Mouse (Mus musculus): ENCODE measurements around the gene Tmc6.
A peak's percentile ranks its signal among the peaks of the same experiment; 100 is the strongest.

Gene Tmc6

DNA sequence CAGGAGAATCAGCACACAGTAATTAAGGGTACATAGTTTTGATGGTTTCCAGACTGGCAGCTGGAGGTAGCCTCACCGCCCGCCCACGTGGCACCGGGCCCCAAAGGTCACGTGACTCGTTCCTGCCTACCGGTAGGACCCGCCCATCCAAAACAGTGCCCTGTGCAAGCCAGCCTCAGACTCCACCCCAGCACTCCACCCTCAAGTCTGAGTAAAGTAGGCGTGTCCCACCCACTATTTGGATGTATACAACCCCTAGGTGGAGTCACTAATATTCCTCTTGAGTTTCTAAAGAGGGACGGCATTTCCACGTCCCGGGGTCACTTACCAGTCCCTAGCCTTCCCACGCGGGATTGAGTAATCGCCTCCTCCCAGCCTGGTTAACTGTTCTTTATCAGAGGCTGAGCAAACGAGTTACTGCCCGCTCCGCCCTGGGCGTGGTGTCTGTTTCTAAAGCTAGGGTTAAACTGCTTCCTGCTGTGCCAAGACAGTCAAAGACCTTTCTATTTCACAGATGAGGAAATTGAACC is 1.4 kb downstream of the Tmc6 start:
- DNase-seq: peak; percentile 89 to 95

- DNase-seq: no peak
Observed at GRCm38 (mm10) chr11:117780199-117780515, 1.8 kb downstream of the Tmc6 start.

DNA sequence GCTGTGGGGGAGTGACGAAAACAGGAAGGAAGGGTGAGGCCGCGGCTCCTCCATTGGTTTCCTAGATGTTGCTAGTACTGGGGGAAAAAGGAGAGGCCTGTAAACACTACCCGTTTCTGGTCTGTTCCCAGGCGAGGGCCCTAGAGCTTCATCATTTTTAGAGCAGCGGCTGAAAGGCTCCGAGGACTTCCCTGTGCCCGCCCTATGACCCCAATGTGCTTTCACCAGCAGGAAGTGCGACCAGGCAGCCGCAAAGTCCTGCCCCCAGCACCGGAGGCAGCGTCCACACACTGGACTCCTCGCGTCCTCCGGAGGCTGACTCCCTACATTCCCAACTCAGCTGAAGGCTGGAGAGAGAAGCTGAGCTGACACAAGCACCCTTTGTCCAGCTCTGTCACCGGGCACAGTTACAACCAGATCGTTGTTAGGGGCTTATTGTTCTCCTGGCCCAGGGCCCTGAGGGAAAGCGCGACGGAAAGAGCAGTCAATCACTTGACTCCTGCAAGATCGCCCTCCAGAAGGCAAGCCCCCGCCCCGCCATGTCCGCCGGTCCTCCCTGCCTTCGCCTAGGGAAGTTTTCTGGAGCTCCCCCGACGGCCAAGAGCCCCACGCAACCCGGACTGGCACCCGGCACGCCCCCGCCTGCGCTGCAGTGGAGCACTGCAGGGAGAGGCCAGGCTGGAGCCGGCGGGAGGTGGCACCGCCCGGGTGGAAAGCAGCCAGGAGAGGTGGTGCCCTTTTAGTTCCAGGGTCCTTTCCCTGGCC is 2.4 kb downstream of the Tmc6 start:
- DNase-seq: peak; percentile 79 to 88

DNA sequence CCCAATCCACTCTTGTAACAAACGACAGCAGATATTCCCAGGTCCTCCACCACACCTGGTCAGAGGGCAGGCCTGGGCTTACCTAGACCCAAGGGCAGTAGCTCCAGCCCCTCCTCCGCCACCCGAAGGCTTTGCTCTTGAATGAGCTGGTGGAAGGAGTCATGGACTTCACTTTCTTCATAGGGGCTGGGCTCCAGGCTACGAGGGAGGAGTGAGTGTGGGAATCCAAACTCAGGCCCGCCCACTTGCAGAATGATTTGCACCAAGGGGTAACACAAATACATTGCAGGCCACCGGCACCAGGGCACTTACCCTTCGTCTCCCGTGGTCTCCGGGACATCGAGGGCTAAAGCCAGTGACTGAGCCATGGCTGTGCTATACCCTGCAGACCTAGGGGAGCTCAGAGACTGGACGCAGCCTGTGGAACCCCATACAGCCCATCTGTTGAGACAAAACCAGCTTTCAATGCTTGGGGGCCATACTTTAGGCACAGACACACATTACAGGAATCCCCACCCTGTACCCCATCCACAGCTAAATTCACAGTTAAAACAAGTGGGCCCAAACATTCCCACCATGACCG is 3.1 kb downstream of the Tmc6 start:
- DNase-seq: peak; percentile 71 to 83

- DNase-seq: no peak
Observed at GRCm38 (mm10) chr11:117778031-117778430, 4.0 kb downstream of the Tmc6 start.

DNA sequence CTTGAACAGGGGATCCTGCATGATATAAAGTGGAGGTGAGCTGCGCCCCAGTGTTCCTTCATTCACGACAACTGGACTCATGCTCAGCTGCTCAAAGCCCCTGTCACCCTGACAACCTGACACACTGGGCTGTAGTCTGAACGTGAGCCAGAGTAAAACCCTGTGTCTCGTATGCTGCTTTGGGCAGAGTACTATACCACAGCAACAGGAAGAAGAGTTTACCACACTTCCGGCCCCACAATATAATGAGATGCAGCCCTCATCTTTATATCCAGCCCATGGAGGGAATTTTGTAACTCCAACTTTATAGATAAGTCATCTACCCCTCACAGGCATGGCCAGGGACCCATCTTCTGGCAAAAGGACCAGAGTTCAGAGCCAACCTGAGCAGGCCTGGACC is 4.9 kb downstream of the Tmc6 start:
- DNase-seq: no peak

DNA sequence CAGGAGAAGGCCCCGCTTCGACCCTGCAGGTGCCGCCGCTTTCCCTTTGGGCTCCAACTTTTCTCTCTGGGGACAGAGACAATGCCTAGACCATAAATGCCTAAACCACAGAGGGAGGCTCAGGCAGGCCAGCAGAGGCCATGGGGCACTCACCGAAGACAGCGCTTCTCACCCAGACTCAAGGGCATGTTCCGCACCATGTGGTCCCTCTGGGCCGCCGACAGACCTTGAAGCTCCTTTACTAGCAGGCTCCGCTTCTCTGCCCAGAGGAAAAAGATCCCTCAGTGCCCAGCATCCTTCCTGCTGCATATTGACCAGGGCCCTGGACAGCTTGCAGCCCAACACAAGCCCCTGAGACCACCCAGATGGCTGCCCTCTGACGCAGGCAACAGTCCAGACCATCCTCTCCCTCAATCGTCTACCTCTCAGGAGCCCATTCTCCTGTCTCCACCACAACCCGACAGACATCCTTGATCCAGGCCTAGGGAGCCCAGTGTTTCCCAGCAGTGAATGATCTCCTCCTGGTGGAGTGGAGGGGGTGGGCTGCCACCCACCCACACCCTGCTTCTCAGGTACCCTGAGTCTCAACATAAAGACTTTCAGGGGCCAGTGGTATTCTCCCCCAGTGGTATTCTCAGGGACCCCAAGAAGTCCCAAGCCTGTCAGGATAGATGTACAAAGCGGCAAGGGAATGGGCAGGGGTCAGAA is 5.8 kb downstream of the Tmc6 start:
- DNase-seq: no peak

DNA sequence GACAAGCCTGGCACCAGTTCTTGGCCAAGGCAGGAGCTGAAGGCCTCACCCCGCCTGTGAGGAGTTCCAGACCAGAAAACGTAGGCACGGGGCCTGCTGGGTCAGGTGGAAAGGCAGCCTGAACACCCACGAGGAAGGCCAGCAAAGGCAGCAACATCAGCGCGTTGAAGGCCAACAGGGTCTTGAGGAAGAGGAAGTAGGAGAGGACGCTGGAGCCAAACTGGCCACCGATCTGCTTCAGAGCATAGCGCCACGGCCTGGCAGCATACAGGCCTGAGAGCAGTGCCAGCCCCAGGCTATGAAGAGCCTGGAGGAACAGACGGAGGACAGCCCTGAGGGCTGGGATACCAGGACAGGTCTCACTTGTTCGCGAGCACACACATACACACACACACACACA is 6.5 kb downstream of the Tmc6 start:
- DNase-seq: no peak

DNA sequence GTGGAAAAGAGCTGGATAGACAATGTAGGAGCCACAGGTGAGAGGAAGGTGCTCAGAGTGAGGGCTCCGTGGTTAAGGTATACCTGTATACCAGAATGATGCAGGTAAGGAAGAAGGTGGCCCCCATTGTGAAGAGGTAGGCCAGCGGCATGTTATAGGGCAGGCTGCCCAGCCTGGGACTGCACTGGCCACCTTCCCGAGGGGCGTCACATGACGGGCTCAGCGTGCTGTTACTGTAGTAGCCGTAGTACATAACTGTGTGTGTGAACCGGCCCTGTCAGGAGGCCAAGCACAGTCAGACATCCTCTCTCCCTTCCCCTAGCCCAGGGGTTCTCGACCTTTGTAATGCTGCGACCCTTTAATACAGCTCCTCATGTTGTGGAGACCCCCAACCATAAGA is 7.1 kb downstream of the Tmc6 start:
- DNase-seq: no peak

DNA sequence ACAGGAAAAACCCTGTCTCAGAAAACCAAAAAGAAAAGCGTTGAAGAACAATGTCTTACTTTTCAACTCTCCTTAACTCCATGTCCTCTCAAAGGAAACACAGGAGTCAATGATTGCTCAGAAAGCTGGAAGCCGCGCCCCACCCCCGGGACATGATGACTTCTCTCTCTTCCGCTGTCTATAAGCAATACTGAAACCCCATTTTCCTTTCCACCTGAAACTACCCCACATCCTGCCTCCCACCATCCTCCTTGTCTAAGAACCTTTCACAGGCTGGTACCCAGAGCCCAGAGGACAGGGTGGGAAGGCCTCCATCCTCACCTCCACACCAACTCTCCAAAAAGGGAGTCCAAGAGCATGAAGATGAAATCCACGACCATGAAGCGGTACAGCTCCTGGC is 9.6 kb downstream of the Tmc6 start:
- DNase-seq: no peak

DNA sequence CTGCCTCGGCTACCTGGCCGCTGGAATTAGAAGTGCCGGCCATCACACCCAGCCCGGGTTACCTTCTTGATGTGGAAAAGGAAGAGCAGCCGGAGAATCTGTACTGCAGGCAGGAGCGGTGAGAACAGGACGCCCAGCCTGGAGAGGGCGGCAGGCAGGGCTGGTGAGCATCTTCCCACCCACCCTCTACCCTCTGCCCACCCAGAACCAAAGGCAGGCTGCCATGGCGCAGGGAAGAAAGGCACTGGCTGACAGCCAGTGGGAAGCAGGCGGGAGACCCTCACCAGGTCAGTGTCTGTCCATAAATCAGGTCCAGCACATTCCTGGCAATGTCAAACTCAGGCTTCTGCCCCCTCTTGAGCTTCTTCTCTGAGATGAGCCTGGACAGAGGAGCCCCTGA is 11.6 kb downstream of the Tmc6 start:
- no peak for DNase-seq

DNA sequence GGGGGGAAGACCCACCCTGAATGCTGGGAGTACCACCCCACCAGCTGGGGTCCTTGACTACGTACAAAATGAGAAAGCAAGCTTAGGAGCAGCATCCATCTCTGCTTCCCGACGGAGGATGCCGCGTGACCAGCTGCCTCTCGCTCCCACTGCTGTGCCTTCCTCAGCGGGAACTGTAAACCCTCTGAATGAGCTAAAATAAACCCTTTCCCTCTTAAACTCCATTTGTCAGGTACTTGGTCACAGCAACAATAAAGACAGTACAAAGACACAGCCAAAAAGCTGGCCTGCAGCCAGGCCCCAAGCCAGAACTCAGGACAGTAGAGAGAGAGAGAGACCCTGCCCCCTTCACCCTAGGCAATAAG is 12.3 kb downstream of the Tmc6 start:
- no peak for DNase-seq

GRCm38 (mm10) chr11:117768725-117769682 is 13.0 kb downstream of the Tmc6 start:
- peak in 1 of 2 experiments; percentile 38 for DNase-seq

- DNase-seq: no peak
Observed at GRCm38 (mm10) chr11:117766275-117766674, 15.7 kb downstream of the Tmc6 start.

DNA sequence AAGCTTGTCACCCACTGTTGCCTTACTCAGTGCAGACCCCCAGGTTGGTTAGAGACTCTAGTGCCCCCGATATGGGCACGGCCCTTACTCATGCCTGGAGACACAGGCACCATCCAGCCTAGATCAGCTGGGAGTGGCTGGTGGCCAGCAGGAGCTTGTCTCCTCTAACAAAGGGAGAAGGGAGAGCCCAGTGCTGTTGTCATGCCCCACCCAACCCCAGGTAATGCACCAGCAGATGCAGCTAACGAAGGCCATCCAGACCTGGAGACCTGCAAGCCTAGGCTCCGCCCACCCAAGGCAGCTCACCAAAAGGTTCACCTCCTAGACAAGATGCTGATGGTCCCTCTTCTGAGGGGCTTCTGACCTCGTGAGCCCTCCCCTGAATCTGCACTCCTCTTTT is 16.6 kb downstream of the Tmc6 start:
- no peak for DNase-seq

DNA sequence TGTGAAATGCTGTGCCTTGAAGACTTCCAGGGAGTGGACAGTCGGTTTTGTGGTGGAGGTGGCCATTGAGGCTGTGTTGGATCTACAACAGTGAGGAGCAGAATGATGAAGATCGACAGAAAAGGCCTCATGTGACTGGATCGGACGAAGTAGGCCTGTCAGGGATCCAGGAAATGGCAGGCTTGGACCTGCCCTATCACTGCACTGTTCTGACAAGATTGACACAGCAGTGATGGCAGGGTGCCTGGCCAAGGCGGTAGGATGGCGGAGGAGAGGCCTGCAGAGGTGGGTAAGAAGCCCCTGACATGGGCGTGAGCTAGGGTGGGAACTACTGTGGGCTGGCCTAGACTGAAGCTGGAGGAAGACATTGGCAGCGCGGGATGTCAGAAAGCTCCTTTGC is 17.7 kb downstream of the Tmc6 start:
- DNase-seq: no peak

- no peak for DNase-seq
Observed at GRCm38 (mm10) chr11:117762246-117762645, 19.8 kb downstream of the Tmc6 start.

GRCm38 (mm10) chr11:117761801-117762200 is 20.2 kb downstream of the Tmc6 start:
- DNase-seq: no peak

GRCm38 (mm10) chr11:117760374-117761119 is 21.5 kb downstream of the Tmc6 start:
- DNase-seq: peak; percentile 54 to 71

DNA sequence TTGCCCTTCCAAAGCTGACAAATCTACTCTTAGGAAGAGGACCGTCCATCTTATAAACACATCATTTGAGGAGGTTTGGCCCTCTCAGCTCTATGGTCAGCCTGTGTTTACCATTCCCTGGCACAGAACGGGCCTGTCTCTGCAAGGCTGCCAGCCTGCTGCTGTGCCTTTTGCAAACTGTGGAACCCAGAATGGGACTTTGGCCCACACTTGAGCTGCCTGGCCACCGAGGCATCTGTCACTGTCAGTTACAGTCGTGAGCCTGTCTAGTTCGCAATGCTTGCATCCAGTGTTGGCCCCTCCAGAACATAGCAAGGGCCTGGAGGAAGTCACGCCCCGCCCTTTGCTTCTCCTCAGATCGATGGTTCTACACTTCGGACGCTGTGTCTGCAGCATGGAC is 22.7 kb downstream of the Tmc6 start:
- DNase-seq: no peak

DNA sequence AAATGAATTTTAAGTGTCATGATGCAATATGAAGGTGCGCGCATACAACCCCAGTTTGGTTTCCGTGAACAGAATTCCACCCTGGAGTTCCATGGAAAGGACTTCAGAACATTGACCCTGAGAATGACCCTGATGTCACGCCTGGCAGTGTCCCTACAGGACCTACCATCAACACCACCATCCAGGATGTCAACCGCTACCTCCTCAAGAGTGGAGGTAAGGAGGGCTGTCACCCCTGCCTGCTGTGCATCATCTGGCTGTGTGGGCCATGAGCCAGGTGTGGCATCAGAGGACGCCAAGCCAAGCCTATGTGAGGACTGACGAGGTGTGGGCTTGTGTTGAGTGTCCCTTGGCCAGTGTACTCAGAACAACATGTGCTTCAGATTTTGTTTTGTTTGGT is 26.1 kb downstream of the Tmc6 start:
- DNase-seq: no peak

DNA sequence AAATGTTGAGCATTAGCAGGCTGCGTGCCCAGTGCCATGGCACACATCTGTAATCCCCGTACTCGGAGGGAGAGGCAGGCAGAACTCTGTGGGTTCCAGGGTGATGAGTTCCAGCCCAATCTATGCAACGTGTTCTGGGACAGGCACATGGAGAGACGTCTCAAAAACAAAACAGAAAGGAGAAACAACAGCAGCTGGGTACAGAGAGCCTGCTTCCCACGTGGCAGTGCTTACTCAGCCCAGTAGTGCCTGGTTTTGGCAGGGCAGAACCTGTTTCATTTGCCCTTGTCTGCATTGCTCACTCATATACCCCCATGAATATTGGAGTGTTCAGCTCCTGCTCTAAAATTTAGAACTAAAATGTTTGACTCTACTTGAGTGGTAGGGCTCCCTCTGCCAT is 30.5 kb downstream of the Tmc6 start:
- DNase-seq: no peak

Data from kidney, postnatal 4 days (tissue).